Mouse (Mus musculus): ENCODE measurements around the gene Pnmal2. TPM values are rescaled to one million over a fixed set of nuclear protein-coding genes. Genes with fewer than 3 reads are reported as not detected.

The Pnmal2 gene
- polyA plus RNA-seq, 1 experiment from 2014 or later: 0.80 TPM

DNA sequence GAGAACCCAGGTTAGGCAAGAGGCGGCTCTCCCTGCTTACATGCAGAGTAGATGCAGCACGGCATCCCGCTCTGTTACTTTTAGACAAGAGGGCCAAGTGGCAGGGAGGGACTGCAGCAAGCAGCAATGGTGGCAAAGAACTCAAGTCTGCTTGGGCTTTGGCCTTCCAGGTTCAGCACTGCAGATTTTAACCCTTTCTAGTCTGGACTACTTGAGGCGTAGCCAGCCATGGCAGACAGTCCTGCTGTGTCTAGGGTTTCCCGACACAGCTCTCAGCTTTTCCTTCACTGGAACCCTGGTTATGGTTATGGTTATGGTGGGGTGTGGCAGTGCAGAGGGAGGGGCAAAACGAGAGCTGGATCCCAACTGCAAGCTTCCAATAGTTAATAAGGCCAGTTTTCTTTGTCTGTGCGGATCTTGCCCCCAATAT, 24.3 kb upstream of the Pnmal2 start:
- WGBS: 86% methylated on average over 7 of the region's 7 CpGs
- no peaks in the 10 kb centered on the region for H3K27me3 ChIP-seq (replicated peaks; ENCODE audit: control insufficient read depth, insufficient read depth, low read length)
- no peak overlapping the region; the same call in 1 of the 2 replicates for H3K4me3 ChIP-seq (ENCODE audit: low read depth, low read length)
- H3K4me1 ChIP-seq (replicated peaks; ENCODE audit: control insufficient read depth, insufficient read depth, low read length): peaks cover 38% of the 10 kb centered on the region
- no peaks in the 10 kb centered on the region for H3K9me3 ChIP-seq (ENCODE audit: control insufficient read depth, low read length)
- no peak overlapping the region for H3K9ac ChIP-seq (ENCODE audit: low read depth, low read length)
- 0 out of 2 replicates have a peak overlapping the region, but pooled peaks have one; percentile 8 for H3K4me2 ChIP-seq
- 0 out of 2 replicates have a peak overlapping the region, but pooled peaks have one; percentile 22 for H3K27ac ChIP-seq (ENCODE audit: low read depth, low read length)
- ATAC-seq (replicated peaks; ENCODE audit: low FRiP score) (no peak), DNase-seq (ENCODE audit: low spot score) (no peak)
- peaks cover 42% of the 10 kb centered on the region for H3K36me3 ChIP-seq (ENCODE audit: control insufficient read depth, insufficient read depth, low read length)

DNA sequence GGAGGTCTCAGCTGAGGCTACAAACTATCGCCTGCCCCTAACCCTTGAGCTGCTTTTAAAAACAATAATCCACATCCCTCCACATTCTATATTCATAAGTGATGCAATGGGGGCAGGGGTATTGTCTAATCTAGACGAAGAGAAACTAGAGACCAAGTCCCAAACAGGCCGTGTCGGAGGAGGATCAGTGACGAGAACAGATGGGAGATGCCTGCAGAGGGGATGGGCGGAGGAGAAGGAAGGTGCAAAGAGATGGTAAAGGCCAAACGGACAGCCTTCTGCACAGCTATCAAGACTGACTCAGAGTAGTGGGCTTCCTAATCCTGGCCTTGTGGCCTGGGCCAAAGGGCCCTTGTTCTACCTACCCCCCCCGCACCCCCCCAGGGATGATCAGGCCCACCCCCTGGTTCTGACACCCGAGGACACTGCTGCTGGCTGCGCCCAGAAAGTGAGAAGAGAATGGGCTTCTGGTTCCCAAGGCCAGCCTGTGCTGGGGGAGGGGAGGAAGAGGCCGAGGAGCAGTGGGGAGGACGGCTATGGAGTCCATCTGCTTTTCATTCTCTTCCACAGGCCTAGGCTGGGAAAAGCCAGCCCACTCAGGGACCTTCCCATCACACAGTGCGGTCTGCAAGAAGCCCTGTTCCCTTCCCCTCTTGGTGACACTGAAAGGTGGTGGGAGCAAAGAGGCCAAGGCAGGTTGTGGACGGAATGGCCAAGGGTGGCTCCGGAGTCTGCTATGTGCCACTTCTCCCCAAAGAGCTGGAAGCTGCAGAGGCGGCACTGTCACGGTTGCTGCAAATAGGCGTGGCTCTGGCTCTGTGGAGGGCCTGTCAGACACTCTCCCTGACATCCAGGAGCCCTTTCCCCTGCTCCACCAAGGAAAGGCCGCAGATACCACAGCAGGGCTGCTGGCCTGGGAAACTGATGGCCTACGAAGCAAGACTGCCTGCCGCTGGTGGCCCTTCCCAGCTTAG, 23.4 kb upstream of the Pnmal2 start:
- 66% methylated on average over 21 of the region's 21 CpGs for WGBS
- Histone ChIP-seq H3K4me3 (ENCODE audit: low read depth, low read length) (peak overlapping the region; percentile 96), H3K4me1 (replicated peaks; ENCODE audit: control insufficient read depth, insufficient read depth, low read length) (peaks cover 38% of the 10 kb centered on the region), H3K9me3 (ENCODE audit: control insufficient read depth, low read length) (no peaks in the 10 kb centered on the region), H3K27ac (ENCODE audit: low read depth, low read length) (peak overlapping the region; percentile 45; the same call in 1 of the 2 replicates), H3K36me3 (ENCODE audit: control insufficient read depth, insufficient read depth, low read length) (peaks cover 40% of the 10 kb centered on the region), H3K9ac (ENCODE audit: low read depth, low read length) (peak overlapping the region; percentile 95), H3K4me2 (peak overlapping the region; percentile 98), H3K27me3 (replicated peaks; ENCODE audit: control insufficient read depth, insufficient read depth, low read length) (no peaks in the 10 kb centered on the region)
- ATAC-seq (replicated peaks; ENCODE audit: low FRiP score) (no peak), DNase-seq (ENCODE audit: low spot score) (no peak)

DNA sequence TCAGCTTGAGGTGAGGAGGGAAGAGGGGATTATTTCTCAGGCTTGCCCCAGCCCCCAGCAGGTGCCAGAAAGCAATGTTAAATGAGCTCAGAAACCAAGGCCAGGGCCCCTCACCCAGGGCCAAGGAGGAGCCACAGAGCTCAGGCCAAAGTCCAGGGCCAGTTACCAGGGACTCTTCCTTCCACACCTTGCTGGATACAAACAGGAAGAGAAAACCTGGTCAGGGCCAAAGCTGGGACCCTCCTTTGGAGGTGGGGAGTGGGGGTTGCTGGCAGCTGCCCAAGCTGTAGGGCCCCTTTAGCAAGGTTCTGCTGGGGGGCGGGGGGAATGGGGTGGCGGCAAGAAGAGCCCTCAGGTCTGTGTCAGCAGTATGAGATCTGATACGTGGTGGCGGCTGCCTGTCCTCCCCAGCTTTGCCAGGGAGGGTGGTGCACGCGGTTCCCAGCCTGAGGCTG, 22.6 kb upstream of the Pnmal2 start:
- H3K4me2 ChIP-seq: peak overlapping the region; percentile 98
- H3K9me3 ChIP-seq (ENCODE audit: control insufficient read depth, low read length): no peaks in the 10 kb centered on the region
- DNase-seq (ENCODE audit: low spot score) (no peak), ATAC-seq (replicated peaks; ENCODE audit: low FRiP score) (no peak)
- WGBS: 23% methylated on average over 6 of the region's 6 CpGs
- H3K27ac ChIP-seq (ENCODE audit: low read depth, low read length): peak overlapping the region; percentile 45; the same call in 1 of the 2 replicates
- peaks cover 34% of the 10 kb centered on the region for H3K36me3 ChIP-seq (ENCODE audit: control insufficient read depth, insufficient read depth, low read length)
- H3K4me3 ChIP-seq (ENCODE audit: low read depth, low read length): peak overlapping the region; percentile 96
- H3K9ac ChIP-seq (ENCODE audit: low read depth, low read length): peak overlapping the region; percentile 95
- no peaks in the 10 kb centered on the region for H3K27me3 ChIP-seq (replicated peaks; ENCODE audit: control insufficient read depth, insufficient read depth, low read length)
- peaks cover 38% of the 10 kb centered on the region for H3K4me1 ChIP-seq (replicated peaks; ENCODE audit: control insufficient read depth, insufficient read depth, low read length)

DNA sequence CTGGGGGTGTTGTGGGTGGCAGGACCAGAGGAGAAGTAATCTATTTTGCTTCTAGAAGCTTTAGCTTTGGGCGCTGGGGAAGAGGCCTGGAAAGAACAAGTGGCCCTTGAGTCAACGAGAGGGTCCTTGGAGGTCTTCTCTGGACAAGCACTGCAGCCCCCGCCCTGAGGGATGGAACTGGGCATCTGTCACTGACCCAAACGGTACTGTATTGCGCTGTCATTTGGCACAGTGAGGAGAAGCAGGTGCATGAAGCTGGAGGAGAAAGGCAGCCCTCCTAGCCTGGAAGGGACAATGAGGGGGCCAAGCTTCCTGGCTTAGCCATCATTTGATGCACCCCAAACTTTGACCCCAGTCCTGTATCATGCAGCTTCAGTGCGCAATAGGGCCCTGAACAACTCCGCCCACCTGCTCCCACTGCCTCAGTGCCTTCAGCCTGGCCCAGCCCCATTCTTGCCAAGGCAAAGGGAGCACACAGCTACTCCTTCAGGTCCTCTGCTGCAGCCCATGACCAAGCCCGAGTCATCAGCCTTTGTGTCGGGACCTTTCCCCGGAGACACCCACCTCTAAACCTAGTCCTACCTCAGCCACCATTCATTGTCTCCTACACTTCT, 22.0 kb upstream of the Pnmal2 start:
- Histone ChIP-seq H3K4me3 (ENCODE audit: low read depth, low read length) (peak overlapping the region; percentile 96), H3K4me2 (peak overlapping the region; percentile 98), H3K27me3 (replicated peaks; ENCODE audit: control insufficient read depth, insufficient read depth, low read length) (no peaks in the 10 kb centered on the region), H3K9ac (ENCODE audit: low read depth, low read length) (peak overlapping the region; percentile 95), H3K4me1 (replicated peaks; ENCODE audit: control insufficient read depth, insufficient read depth, low read length) (peaks cover 38% of the 10 kb centered on the region), H3K36me3 (ENCODE audit: control insufficient read depth, insufficient read depth, low read length) (peaks cover 28% of the 10 kb centered on the region), H3K27ac (ENCODE audit: low read depth, low read length) (peak overlapping the region; percentile 96; the same call in 1 of the 2 replicates), H3K9me3 (ENCODE audit: control insufficient read depth, low read length) (no peaks in the 10 kb centered on the region)
- no peak for DNase-seq (ENCODE audit: low spot score)
- no peak for ATAC-seq (replicated peaks; ENCODE audit: low FRiP score)
- WGBS: 45% methylated on average over 10 of the region's 10 CpGs

DNA sequence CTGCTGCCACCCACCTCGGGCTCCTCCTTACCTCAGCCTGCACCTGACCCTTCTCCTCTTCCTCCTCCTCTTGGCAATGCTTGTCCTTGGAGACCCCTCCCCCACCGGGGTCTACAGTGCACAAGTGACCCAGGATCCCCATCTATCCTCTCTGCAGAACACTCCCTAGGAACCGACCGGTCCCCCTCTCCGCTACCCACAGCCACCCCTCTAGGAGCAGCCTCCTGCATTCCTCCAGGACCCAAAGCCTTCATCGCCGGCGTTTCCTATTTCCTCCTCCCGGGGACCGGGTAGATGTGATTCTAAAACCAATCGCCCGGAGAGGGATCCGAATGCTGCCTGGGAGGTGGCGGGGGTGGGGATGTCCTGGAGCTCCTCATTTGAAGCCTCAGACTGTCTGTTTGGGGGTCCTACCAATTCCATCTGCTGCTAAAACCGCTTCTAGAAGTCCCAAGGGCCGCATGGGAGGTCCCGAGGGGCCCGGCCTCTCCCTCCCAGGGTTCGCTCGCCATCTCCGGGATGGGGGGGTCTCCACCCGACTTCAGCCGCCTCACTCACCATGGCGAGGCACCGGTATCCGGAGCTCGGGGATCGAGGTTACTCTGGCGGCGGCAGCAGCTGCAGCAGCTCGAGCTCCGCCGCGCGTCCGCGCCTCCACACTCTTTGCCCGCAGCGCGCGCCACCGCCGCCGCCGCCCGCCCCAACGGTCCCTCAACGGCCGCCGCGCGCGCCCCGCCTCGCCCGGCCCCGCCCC, 21.0 kb upstream of the Pnmal2 start:
- Histone ChIP-seq H3K27me3 (replicated peaks; ENCODE audit: control insufficient read depth, insufficient read depth, low read length) (no peaks in the 10 kb centered on the region), H3K4me1 (replicated peaks; ENCODE audit: control insufficient read depth, insufficient read depth, low read length) (peaks cover 38% of the 10 kb centered on the region), H3K36me3 (ENCODE audit: control insufficient read depth, insufficient read depth, low read length) (peaks cover 19% of the 10 kb centered on the region), H3K9ac (ENCODE audit: low read depth, low read length) (peak overlapping the region; percentile 95), H3K9me3 (ENCODE audit: control insufficient read depth, low read length) (no peaks in the 10 kb centered on the region), H3K4me2 (peak overlapping the region; percentile 98), H3K4me3 (ENCODE audit: low read depth, low read length) (peak overlapping the region; percentile 96), H3K27ac (ENCODE audit: low read depth, low read length) (peak overlapping the region; percentile 96)
- WGBS: under 1% methylated on average over 55 of the region's 57 CpGs
- no peak for ATAC-seq (replicated peaks; ENCODE audit: low FRiP score)
- no peak for DNase-seq (ENCODE audit: low spot score)

DNA sequence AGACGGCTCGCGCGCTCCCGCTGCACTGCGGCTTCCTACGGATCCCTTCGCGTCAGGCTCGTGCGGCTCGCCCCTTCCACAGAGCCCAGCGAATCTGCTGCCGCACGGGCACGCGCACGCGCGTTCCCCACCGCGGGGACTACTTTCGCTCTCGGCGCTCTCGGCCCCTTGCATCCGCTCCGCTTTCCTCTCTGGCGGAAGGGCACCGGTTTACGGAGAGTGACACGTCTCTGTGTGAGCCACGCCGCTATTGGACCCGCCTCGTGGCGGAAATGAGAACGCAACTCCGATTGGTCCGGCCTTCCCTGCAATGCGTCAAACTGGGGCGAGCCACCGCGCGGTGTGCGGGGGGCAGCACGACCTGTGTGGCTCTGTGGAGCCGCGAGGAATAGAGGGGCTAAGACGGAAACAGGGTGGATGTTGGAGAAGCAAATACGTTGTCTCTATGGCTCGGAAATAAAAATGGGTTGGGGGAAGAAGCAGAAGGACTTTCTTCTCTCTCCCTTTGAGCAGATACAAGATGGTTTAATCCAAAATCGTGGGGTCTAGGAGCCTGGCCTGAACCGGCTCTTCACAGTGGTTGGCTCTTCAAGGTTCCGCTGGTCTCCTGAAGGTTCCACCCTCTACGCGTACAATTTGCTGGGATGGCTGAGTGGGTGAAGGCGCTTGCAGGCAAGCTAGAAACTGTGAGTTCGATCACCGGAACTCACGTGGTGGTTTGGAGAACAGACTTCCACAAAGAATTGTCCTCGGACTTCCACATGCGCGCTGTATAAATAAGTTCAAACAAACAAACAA, 20.2 kb upstream of the Pnmal2 start, which contains the start of gene Calm3:
Gene Calm3, minus strand, starts transcription at position 78 of the 798 bp plus-strand sequence.
- under 1% methylated on average over 64 of the region's 64 CpGs for WGBS
- Histone ChIP-seq H3K27ac (ENCODE audit: low read depth, low read length) (peak within 1 kb of the TSS; percentile 96), H3K9me3 (ENCODE audit: control insufficient read depth, low read length) (no peaks in the 10 kb centered on the region), H3K4me3 (ENCODE audit: low read depth, low read length) (peak within 1 kb of the TSS; percentile 96), H3K4me2 (peak within 1 kb of the TSS; percentile 98), H3K27me3 (replicated peaks; ENCODE audit: control insufficient read depth, insufficient read depth, low read length) (no peaks in the 10 kb centered on the region), H3K36me3 (ENCODE audit: control insufficient read depth, insufficient read depth, low read length) (peaks cover 14% of the 10 kb centered on the region), H3K9ac (ENCODE audit: low read depth, low read length) (peak within 1 kb of the TSS; percentile 95), H3K4me1 (replicated peaks; ENCODE audit: control insufficient read depth, insufficient read depth, low read length) (peaks cover 34% of the 10 kb centered on the region)
- DNase-seq (ENCODE audit: low spot score) (peak; percentile 99), ATAC-seq (replicated peaks; ENCODE audit: low FRiP score) (peak; percentile 87)

DNA sequence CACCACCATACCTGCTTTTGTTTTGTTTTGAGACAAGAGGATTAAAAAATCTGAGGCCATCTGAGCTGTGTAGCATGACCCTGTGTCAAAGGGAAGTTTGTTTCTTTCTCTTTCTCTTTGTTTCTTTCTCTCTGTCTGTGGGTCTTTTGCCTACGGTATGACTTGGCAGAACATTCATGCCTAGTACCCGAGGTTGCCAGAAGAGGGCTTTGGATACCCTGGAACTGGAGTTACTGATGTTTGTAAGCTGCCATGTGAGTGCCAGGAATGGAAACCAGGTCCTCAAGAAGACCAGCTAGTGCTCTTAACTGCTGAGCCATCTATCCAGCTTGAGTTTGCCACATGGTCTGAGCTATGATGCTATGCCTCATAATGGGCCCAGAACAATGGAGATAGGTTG, 16.1 kb upstream of the Pnmal2 start:
- Histone ChIP-seq H3K27ac (ENCODE audit: low read depth, low read length) (no peak overlapping the region), H3K4me2 (no peak overlapping the region), H3K36me3 (ENCODE audit: control insufficient read depth, insufficient read depth, low read length) (no peaks in the 10 kb centered on the region), H3K4me1 (replicated peaks; ENCODE audit: control insufficient read depth, insufficient read depth, low read length) (no peaks in the 10 kb centered on the region), H3K4me3 (ENCODE audit: low read depth, low read length) (no peak overlapping the region), H3K9ac (ENCODE audit: low read depth, low read length) (no peak overlapping the region), H3K9me3 (ENCODE audit: control insufficient read depth, low read length) (no peaks in the 10 kb centered on the region), H3K27me3 (replicated peaks; ENCODE audit: control insufficient read depth, insufficient read depth, low read length) (no peaks in the 10 kb centered on the region)
- 30% methylated on average over 2 of the region's 2 CpGs for WGBS
- DNase-seq (ENCODE audit: low spot score): no peak
- ATAC-seq (replicated peaks; ENCODE audit: low FRiP score): no peak
